Mouse (Mus musculus) layer of hippocampus, adult 11-12 months (tissue): ENCODE measurements around the gene Cacng7.

Experiments
- DNase-seq: peaks from one replicate; pipeline ENCODE4 v3.0.0; 2022; ENCODE audit warnings: low spot score

Gene Cacng7

GRCm38 (mm10) chr7:3302556-3303275 is 30.0 kb upstream of the Cacng7 start:
- DNase-seq, result no peak

DNA sequence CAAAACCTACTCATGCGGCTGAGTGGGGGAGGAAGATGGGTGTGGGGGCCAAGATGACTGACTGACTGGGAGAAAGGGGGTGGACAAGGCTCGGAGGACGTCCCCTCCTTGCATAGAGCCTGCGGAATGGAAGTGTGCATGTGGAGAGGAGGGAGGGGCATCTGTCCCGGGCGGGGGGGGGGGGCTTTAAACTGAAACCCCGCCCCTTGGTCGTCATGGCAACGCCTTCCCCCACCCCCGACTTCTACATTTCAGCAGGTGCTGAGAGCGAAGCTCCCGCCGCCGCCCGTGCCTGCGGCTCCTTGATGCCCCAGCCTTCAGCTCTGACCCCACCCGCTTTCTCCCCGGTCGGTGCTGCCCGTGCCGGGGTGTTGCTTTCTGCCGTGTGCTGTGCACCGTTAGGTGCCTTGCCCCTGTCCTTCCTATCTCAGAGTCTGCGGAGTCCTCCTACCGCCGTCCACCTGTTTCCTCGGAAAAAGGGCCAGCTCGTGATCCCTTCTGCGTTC is 29.4 kb upstream of the Cacng7 start:
- DNase-seq, result peak; percentile 66

DNA sequence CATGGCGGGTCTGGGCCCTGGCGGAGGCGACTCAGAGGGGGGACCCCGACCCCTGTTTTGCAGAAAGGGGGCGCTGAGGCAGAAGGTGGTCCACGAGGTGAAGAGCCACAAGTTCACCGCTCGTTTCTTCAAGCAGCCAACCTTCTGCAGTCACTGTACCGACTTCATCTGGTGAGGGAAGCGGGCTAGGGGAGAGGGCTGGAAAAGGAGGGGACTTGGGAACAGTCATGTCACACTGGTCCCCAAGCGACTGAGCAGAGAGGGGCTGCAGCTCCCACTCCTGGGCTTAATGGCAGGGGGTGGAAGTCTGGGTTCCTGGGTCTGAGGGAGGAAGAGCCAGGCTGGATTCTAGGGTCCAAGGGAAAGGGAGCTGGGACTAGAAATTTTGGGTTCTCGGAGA is 29.0 kb upstream of the Cacng7 start:
- no peak for DNase-seq

DNA sequence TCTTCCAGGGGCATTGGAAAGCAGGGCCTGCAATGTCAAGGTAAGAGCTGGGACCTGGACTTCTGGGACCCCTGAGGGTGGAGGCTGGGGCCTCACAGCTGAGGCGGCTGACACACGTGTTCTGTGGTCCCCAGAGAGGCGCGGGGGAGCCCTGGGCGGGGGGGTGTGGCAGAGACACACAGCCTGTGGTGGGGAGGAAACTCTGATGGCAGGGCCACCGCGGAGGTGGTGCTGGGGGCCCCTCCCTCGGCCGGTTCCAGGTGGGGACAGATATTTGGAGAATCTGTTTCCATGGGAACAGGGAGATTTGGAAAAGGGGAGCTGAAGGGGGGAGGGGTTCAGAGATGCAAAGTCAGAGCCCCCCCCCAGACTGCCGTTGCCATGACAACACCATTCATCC is 28.5 kb upstream of the Cacng7 start:
- no peak for DNase-seq

GRCm38 (mm10) chr7:3306400-3306799 is 26.4 kb upstream of the Cacng7 start:
- no peak for DNase-seq

DNA sequence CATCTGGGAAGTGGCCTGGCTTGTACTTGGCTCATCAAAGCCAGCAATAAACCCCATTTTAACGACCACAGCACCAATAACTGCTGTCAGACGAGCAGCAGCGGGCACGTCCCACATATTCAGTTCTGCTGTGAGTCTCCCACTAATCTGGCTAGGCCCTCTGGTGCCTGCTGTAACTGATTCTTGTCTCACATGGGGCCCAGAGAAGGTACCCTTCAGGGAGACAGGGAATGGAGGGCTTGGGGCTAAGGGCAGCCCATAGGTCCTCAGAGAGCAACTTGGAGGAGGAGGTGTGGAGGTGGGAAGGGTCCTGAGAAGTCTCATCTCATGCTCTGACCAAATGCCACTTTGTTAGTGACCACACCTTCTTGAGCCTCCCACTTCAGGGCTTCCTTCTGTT is 24.1 kb upstream of the Cacng7 start:
- no peak for DNase-seq

GRCm38 (mm10) chr7:3310233-3310632 is 22.5 kb upstream of the Cacng7 start:
- no peak for DNase-seq

GRCm38 (mm10) chr7:3313571-3313970 is 19.2 kb upstream of the Cacng7 start:
- no peak for DNase-seq

DNA sequence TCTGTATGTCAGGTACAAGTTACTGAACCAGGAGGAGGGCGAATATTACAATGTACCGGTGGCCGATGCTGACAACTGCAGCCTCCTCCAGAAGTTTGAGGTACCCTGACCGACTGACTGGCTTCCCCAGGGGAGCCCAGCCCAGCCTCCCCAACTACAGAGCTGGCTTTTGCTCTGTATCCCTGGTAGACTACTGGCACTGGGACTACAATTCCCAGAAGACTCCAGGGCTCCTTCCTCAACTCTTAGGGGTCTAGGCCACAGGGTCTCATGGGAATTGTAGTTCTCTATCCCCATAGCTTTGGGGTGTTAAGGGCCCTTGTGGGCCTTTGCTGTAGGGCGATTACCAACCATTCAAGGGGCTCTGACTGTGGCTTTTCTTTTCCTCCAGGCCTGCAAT is 18.6 kb upstream of the Cacng7 start:
- DNase-seq, result no peak

DNA sequence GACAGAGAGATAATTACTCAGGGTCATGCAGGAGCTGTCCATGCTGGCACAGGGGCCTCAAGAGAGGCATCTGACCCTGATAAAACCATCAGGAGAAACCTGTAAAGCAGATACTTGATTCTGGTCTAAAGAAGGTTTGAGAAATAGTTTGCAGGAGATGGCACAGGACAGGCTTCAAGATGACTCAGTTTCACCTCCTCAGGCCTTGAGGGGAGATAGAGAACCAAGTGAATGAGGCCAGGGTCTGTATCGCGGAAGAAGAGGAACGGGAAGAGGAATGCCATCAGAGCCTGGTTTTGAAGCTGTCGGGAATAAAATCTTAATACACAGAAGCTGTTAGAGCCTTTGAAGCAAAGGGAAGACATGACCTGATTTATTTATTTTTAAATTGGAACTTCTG is 15.1 kb upstream of the Cacng7 start:
- DNase-seq, result no peak

DNA sequence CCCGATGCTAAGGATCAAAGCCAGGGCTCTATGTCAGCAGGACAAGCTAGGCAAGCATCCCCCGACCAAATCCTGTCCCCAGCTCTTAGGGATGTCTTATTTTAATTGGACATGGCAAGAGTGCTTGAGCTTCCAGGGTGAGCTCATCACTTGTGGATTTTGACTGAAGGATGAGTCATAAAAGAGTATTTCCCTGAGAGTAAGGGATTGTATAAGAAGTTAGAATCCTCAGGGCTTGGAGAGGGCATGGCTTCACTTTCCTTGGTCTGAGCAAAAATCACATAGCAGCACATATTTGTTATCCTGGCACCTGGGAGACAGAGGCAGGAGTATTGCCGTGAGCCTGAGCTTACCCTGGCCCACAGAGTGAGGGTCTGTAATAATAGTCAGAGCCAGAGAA is 11.9 kb upstream of the Cacng7 start:
- DNase-seq, result no peak

GRCm38 (mm10) chr7:3323826-3324225 is 8.9 kb upstream of the Cacng7 start:
- no peak for DNase-seq

DNA sequence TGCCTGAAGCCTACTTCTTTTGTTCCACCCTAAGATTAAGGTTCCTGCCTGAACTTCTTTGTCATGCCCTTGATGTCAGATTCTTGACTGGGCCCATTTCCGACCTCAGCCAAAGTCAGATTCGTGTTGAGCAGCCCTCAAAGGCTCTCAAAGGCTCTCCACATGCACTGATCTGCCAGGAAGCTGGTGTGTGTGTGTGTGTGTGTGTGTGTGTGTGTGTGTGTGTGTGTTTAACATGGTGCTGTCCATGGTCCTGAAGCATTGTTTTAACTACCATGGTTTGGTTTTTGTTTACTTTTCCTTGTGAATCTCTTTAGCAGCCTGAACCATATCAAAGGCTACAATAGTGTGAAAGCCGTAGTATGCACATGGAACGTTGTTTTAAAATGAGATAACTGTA is 4.8 kb upstream of the Cacng7 start:
- DNase-seq, result no peak

GRCm38 (mm10) chr7:3329776-3330546 is 2.8 kb upstream of the Cacng7 start:
- DNase-seq, result peak; percentile 80

DNA sequence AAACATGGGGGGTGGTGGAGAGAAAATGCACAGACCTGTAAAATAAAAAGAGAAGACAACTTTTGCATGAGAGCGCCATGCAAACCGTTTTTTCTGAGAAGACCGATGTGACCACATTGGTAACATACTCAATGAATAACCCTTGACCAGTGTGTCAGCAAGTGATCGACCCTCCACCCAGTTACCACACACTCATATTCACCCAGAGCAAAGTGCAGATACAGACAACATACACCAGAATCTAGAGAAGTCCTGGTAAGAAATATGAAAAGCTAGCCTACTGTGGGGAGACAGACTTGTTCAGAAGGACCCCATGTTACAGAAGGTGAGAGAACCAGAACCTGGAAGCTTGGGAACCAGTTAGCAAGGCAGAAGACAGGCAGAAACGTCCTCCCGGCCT is 1.6 kb upstream of the Cacng7 start:
- DNase-seq, result no peak

DNA sequence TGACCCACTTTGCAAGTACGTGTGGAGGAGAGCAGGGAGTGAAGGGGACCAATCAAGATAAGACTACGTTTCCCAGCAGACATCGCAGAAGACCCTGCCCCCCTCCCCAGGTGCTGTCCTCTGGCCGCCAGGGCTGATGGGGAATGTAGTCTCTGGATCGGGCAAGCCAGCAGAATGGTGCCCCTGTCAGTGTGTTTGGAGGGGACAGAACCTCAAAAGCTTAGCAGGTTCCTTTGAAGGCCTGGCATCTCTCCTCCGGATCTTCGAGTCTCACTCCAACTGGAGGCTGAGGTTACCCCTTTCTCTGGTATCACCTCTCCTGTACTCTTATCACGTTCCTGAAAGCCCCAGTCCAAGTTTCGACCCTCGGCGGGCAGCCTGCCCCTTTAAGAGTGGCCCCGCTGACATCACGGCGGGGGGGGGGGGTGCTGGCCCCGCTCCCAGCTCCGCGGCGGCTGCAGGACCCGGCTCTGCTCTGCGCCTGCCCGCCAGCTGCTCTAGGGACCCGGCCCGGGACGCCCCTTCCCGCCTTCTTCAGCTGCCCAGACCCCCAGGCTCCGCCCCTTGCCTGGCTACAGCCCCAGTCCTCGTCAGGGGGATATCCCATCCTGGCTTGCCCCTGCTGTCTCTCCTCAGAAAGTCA is 1.1 kb upstream of the Cacng7 start:
- peak; percentile 88 for DNase-seq

- DNase-seq, result no peak
Measured at GRCm38 (mm10) chr7:3332224-3332615, 535 bp upstream of the Cacng7 start.

DNA sequence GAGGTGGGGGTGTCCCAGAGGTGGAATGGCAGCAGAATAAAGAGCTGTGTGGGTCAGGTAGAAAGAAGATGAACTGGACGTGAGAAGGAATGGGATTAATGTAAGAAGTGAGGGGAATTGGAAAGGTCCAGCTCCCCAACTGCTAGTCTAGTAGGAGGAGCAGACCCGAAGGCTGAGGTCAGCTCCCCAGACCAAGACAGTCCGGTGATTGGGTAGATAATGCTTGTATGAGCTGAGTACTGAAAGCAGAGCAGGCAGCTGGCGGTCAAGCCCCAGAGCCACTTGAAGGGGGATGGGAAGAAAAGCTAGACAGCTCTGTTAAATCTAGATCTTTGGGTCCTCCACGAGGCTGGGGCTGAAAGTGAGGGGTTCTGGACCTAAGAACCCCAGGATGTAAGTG is 787 bp downstream of the Cacng7 start:
- no peak for DNase-seq

DNA sequence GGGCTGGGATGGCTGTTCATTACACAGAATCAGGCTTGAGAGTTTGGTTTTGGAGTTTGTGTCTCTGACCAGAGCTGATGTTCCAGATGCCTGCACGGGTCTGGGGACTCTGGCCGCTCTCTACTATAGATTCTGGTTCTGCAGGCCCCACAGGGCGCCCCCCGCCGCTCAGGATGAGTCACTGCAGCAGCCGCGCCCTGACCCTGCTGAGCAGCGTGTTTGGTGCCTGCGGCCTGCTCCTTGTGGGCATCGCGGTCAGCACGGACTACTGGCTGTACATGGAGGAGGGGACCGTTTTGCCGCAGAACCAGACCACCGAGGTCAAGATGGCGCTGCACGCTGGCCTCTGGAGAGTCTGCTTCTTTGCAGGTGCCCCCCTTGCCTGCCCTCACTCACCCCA is 3.7 kb downstream of the Cacng7 start:
- DNase-seq, result no peak

DNA sequence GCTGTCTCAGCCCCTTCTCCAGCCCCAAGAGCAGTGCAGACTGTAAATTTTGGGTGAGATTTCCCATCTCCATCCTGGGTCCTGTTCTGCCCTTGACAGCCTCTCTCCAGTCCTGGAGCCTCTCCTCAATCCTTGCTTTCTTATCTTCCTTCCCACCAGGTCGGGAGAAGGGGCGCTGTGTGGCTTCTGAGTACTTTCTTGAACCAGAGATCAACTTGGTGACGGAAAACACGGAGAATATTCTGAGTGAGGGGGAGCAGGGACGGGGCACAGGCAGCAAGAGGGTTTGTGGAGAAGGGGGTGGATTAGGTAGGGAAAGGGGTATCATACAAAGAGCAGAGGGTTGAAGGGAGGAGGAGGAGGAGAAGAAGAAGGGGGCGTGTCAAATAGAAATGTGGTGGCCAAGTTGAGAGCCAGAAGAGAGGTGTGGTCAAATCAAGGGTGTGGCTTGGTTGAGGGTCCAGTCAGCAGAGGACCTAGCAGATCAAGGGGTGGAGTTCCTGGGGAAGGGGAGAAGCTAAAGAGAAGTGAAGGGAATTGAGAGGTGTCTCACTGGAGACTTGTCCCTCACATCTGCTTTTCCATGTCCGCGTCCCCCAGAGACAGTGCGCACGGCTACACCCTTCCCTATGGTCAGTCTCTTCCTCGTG is 5.7 kb downstream of the Cacng7 start:
- no peak for DNase-seq

- no peak for DNase-seq
Measured at GRCm38 (mm10) chr7:3339010-3339409, 6.3 kb downstream of the Cacng7 start.

DNA sequence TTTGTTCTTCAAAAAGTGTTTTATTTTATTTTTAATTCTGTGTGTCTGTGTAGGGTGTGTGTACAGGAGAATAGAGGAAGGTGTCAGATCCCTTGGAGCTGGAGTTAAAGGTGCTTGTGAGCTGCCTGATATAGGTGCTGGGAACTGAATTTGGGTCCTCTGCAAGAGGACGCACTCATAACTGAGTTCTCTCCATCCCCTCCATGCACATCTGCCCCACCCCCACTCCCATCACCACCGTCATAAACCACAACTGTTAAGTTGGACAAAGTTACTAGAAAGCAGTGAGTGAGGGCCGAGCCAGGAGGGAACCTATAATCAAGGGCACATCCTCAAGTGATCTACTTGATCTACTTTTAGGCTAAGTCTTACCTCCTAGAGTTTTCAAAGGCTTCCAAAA is 11.1 kb downstream of the Cacng7 start:
- DNase-seq, result no peak

DNA sequence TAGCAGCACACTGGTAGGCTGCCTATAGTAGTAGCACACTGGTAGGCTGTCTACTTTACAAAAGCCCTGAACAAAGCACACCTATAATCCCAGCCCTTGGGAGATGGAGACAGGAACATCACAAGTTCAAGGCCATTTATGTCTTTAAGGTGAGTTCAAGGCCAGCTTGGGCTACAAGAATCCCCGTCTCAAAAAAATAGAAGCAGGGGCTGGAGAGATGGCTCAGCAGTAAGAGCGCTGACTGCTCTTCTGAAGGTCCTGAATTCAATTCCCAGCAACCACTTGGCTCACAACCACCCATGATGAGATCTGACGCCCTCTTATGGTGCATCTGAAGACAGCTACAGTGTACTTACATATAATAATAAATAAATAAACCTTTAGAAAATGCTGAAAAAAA is 12.5 kb downstream of the Cacng7 start:
- no peak for DNase-seq
